Mouse (Mus musculus): Measurements from ENCODE around the gene Abcb9.
A peak's percentile ranks its signal among the peaks of the same experiment; 100 is the strongest.

Abcb9 gene

GRCm38 (mm10) chr5:124093852-124094604 is 1.6 kb downstream of the Abcb9 start:
- DNase-seq (ENCODE audit: extremely low read depth, low read depth, low spot score), result no peak

GRCm38 (mm10) chr5:124093120-124093794 is 2.3 kb downstream of the Abcb9 start:
- peak; percentile 64 for DNase-seq (ENCODE audit: extremely low read depth, low read depth, low spot score)

DNA sequence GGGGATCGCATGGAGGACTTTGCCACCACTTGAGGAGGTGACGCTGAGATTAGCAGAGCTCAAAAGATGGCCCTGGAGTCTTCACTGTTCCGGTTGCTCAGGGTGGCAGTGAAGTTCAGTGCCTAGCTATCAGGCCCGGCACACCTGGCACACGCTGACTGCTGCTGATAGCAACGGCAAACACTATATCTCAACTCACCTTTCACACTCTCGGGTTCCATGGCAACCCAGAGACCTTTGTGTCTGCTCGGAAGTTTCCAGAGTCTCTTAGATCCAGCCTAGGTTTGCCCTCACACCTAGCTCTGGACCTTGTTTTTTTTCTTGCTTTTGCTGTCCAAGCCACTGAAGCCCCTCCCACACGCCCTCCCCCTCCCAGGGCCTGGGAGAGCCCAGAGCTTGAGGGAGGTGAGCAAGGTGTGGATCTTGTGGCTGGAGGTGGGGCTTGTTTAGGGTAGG is 3.6 kb downstream of the Abcb9 start:
- DNase-seq (ENCODE audit: extremely low read depth, low read depth, low spot score), result no peak

DNA sequence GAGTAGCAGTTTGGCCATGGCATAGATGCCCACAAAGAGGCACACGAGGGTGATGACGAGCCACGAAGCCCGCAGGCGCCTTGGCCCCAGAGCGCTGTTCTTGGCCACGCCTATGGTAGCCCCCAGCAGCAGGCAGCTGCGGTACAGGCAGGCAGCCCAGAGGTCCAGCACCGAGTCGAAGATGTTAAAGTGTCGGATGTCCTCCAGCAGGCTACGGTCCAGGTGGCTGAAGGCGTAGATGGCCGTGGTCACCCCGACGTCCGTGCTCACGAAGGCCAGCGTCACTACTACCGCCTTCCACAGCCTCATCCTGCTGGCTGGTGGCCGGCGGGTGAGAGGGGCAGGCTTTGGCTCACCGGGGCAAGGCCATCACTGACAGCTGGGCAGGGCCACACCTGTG is 5.7 kb downstream of the Abcb9 start:
- no peak for DNase-seq (ENCODE audit: extremely low read depth, low read depth, low spot score)

GRCm38 (mm10) chr5:124086876-124087275 is 8.7 kb downstream of the Abcb9 start:
- no peak for DNase-seq (ENCODE audit: extremely low read depth, low read depth, low spot score)

DNA sequence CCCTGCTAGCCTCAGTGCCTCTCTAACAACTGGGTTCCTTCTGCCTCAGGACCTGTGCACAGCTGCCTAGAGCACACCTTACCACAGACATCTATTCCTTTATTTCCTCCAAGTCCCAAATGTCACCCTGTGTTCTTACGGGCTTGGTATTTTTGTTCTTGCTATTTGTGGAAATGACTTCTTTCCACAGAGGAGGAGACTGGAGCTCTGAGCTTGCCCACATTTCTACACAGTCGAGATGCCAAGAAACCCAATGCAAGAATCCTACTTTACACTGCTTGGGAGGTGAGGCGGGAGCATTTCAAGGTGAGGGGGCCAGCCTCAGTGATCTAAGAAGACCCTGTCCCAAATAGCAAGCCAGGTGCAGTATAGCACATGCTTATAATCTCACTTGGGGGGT is 10.1 kb downstream of the Abcb9 start:
- no peak for DNase-seq (ENCODE audit: extremely low read depth, low read depth, low spot score)

- DNase-seq (ENCODE audit: extremely low read depth, low read depth, low spot score), result peak; percentile 16
These were observed 10.9 kb downstream of the Abcb9 start for GRCm38 (mm10) chr5:124084588-124085173.

GRCm38 (mm10) chr5:124083850-124084587 is 11.6 kb downstream of the Abcb9 start:
- peak; percentile 56 for DNase-seq (ENCODE audit: extremely low read depth, low read depth, low spot score)

GRCm38 (mm10) chr5:124082941-124083688 is 12.5 kb downstream of the Abcb9 start:
- DNase-seq (ENCODE audit: extremely low read depth, low read depth, low spot score), result no peak

- no peak for DNase-seq (ENCODE audit: extremely low read depth, low read depth, low spot score)
These were observed 13.2 kb downstream of the Abcb9 start for GRCm38 (mm10) chr5:124082447-124082846.

DNA sequence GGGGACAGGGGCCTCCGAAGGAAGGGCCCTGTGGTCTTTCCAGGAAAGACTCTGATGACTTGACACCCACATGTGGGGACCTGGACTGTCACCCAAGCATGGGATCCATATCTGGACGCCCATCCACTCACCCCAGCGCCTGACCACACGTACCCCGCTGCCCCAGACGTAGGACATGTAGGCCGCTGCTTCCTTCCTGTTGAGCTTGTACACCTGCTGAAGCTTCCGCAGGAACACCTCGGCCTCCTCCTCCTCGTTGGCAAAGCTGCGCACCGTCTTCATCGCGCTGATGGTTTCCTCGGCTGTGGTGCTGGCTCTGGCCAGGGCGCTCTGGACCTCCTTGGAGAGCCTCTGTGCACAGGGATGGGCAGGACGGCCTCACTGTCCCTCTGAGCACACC is 15.7 kb downstream of the Abcb9 start:
- DNase-seq (ENCODE audit: extremely low read depth, low read depth, low spot score), result no peak

GRCm38 (mm10) chr5:124078794-124079416 is 16.7 kb downstream of the Abcb9 start:
- no peak for DNase-seq (ENCODE audit: extremely low read depth, low read depth, low spot score)

DNA sequence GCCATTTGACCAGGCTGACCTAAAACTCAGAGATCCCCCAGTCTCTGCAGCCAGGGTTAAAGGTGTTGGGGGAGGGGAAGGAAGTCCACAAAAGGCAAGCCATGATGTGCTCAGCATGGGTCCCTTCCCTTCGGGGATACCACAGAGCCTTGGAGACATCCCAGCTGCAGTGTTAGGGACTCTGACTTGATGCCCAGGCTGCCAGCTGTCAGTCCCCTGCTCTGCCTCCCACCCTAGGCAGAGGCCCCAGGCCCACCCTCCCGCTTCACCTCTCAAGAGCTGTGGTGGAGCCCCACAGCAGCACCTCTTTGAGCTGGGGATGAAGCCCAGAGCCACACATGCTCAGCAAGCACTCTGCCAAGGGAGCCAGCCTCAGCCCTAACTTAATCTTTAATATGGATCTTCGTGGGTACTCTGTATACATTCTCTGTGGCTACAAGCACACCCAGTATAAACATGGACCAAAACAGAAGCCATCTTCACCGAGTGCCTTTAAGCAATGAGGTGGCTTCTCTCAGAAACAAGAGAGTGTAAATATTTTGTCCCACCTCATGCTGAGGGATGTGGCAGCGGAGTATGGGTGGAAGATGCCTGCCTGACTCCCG is 17.6 kb downstream of the Abcb9 start:
- DNase-seq (ENCODE audit: extremely low read depth, low read depth, low spot score), result no peak

DNA sequence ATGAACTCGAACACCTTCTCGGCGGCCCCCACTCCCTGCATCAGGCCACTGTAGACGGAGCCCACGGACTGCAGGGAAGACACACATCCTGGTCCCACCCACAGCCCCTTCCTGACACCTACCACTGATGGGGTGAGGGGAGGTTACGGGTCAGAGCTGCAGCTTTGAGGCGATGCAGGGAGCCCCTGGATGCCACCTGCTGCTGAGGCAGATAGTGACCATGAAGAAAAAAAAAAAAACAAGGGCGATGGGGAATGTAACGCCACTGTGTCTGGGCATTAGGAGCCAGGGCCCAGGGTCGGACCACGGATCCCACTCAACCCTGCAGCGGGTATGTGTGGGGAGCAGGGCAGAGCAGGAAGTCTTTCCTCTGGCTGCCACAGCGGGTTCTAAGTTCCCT is 18.4 kb downstream of the Abcb9 start:
- DNase-seq (ENCODE audit: extremely low read depth, low read depth, low spot score), result no peak

DNA sequence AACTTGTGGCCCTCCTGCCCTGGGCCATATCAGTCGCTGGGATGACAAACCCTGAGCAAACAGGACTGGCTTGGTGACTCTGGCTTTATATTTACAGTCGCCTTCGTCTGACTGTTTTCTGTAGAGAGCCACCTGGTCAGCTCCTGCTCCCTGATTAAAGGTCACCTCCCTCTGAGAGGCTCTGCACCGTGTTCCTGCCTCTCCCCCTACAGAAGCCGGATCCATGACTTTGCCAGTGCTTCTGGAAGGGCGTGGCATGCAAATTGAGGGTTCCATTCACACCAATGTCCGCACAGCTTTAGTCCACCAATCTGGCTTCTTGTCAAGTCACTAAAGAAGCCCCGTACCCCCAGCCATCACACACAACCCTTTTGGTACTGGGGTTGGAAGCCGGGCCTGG is 19.0 kb downstream of the Abcb9 start:
- no peak for DNase-seq (ENCODE audit: extremely low read depth, low read depth, low spot score)

DNA sequence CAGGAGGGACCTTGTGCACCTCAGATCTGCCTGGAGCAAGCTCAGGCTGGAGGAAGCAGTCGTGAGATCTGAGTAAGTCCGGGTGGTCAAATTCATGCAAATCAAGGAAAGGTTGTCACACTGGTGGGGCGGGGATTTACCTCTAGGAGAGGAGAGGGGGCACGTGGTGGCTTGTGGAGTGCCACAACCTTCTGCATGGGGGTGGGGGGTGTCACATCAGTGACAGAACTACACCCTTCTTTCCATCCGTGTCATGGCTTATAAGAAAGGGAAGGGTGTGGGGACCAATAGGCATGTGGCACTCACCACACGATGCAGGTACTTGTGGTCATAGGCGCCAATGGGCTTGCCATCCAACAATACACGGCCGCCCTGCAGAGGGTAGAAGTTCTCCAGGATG is 19.9 kb downstream of the Abcb9 start:
- no peak for DNase-seq (ENCODE audit: extremely low read depth, low read depth, low spot score)

- no peak for DNase-seq (ENCODE audit: extremely low read depth, low read depth, low spot score)
These were observed 20.7 kb downstream of the Abcb9 start for GRCm38 (mm10) chr5:124074845-124075307.

GRCm38 (mm10) chr5:124073682-124074081 is 21.9 kb downstream of the Abcb9 start:
- no peak for DNase-seq (ENCODE audit: extremely low read depth, low read depth, low spot score)

DNA sequence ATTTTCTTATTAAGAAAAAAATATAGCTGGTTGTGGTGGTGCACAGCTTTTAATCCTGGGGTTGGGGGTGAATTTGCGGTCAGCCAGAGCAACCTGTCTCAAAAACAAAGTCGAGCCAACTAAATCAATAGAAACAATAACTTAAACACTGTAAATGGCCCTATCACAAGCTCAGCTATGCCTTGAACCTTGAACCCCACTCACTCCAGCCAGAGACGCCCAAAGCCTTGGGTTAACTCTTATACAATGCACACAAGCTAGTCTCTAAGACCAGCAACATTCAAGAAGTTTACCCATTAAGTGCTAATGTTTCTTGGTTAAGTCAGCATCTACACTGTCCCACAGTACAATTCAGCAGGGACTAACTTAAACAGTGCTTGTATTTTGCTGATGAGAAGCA is 25.9 kb downstream of the Abcb9 start:
- DNase-seq (ENCODE audit: extremely low read depth, low read depth, low spot score), result no peak

Measured in fat pad, adult 2 months (tissue).